Mouse (Mus musculus) granulocyte monocyte progenitor cell, adult 5-6 weeks (primary cell): ENCODE data around the gene Ruvbl2. TPM values are rescaled to one million over a fixed set of nuclear protein-coding genes. Genes with fewer than 3 reads are reported as not detected.
"Not testable (repeated sequence)": the region's sequence is repeated elsewhere in the genome, so short reads cannot be mapped to it uniquely, and the experiment has no call there.

Source experiments
- ATAC-seq: replicated peaks from 2 replicates; pipeline ENCODE4 v1.8.0; 2016; ENCODE audit warnings: mild to moderate bottlenecking, moderate TSS enrichment, inconsistent platforms; ENCODE audit not compliant: poor library complexity, severe bottlenecking
- total RNA-seq, 2 experiments: library from RNA; stranded (forward) in 1 of 2; stranded (reverse) in 1 of 2; fragments of 200-712, 200-1000 nt in 1 of 2; fragments of >200 nt in 1 of 2; fragmentation: Nextera tagmentation in 1 of 2; gene quantifications; 2 replicates each; pipeline ENCODE4 v1.2.3; 2014 to 2017

Ruvbl2 gene
- total RNA-seq, 2 experiments from 2014 or later: 90.0 to 250 TPM

DNA sequence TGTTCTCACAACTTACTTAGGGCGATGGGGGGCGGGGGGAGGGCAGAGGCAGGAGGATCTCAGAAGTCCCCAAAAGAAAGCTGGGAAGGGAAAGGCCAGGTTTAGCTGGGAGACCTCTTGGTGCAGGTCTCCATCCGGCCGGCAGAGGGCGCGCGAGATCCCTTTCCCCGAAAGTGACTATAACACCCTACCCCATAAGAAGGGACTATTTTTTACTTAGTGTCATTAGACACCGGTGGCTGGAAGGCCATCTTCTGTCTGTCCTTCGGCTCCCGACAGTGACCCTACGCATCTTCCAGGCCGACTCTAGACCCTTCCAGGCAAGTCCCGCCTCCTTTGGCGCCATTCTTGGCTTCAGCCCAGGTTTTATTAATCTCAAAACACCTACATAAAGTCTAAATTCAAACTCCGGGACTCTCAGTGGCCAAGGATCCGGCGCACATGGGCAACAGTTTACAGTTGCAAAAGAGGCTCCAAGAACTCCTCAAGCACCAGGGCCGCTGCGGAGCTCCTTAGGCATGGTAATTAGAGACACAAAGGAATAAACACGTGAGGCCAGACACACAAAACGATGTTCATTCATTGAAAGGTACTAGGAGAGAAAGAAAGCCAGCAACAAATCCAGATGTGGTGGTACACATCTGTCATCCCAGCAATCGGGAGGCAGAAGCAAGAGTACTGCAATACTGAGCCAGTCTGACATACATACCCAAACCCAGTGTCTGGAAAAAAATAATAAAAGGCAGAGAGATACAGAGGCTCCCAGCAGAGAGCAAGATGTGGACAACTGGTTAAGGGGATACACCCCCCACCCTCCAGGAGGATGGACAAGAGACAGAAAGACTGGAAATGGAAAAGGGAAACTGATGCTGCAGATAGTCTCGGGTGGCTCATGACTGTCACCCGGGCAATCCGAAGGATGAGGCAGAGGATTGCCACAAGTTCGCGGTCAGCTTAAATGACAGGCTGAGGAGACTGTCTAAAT lies 32.5 kb downstream of the Ruvbl2 start, which contains the start of gene Kcna7:
TSS of gene Kcna7 (plus strand) at position 563 of the 985 bp plus-strand sequence.
- peak; percentile 63 for ATAC-seq

DNA sequence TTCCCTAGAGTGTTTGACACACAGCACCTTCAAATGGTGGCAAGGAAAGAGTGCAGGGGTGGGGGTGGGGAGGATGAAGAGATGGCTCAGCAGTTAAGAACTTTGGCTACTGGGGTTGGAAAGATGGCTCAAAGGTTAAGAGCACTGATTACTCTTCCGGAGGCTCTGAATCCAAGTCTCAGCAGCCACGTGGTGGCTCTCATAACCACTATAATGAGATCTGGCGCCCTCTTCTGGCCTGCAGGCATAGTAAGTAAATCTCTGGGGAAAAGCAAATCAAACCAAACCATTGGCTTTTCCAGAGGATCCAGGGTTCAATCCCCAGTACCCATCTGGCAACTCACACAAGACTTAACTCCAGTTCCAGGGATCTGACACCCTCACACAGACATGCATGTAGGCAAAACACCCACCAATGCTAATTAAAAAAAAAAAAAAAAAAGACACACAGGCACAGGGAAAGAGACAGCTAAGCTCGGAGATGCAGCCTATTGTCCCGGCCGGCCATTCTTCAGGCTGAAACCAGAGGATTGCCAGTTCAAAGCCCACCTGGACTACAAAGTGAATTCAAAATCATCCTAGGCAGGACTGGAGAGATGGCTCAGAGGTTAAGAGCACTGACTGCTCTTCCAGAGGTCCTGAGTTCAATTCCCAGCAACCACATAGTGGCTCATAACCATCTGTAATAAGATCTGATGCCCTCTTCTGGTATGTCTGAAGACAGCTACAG lies 34.2 kb downstream of the Ruvbl2 start:
- ATAC-seq: peak; percentile 63

DNA sequence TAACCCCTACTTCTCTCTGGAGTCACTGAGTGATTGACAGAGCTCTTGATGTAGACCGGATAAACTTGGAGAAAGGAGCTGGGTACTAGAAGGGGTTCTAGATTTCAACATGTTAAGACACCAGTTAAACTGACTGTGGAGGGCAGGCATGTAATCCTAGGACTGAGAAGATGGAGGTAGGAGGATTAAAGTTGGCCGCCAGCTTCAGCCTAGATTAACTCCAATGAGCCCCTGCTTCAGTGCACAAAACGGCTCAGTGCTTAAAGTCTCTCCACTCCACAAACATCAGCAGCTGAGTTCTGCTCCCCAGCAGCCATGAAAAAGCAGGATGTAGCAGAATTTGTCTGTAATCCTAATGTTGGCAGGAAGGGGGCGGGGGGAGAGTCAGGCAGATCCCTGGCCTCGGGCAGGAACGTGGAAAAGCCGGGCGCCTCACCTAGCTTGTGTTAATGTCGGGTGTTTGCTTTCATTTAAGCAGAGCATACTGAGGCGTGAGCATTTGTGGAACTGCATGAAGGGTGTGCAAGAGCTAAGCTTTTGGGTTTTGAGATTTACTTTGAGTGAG lies 36.3 kb downstream of the Ruvbl2 start:
- ATAC-seq: no peak

DNA sequence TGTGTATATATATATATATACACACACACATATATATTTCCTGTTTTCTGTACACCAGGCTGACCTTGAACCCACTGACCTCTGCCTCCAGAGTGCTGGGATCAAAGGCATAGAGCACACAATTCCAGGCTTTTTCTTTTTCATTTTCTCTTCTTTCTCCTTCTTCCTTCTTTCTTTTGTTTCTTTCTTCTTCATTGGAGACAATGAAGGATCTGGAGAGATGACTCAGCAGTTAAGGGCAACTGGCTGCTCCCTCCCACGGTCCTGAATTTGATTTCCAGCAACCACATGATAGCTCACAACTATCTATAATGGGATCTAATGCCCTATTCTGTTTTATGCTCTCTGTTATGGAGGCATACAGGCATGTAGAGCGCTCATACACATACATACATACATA lies 41.1 kb downstream of the Ruvbl2 start:
- no peak for ATAC-seq

DNA sequence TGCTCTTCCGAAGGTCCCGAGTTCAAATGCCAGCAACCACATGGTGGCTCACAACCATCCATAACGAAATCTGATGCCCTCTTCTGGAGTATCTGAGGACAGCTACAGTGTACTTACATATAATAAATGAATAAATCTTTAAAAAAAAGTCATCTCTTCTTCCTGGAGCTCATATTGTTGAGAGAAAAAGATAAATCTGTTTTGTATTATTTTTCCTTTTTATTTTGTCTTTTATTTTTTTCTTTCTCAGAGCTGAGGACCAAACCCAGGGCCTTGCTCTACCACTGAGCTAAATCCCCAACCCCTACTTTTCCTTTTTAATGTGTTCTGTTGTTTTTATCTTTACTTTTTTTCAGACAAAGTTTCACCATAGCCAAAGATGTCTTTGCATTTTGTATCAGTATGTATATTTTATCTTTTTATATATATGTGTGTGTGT lies 41.5 kb downstream of the Ruvbl2 start:
- ATAC-seq: not testable (repeated sequence)

DNA sequence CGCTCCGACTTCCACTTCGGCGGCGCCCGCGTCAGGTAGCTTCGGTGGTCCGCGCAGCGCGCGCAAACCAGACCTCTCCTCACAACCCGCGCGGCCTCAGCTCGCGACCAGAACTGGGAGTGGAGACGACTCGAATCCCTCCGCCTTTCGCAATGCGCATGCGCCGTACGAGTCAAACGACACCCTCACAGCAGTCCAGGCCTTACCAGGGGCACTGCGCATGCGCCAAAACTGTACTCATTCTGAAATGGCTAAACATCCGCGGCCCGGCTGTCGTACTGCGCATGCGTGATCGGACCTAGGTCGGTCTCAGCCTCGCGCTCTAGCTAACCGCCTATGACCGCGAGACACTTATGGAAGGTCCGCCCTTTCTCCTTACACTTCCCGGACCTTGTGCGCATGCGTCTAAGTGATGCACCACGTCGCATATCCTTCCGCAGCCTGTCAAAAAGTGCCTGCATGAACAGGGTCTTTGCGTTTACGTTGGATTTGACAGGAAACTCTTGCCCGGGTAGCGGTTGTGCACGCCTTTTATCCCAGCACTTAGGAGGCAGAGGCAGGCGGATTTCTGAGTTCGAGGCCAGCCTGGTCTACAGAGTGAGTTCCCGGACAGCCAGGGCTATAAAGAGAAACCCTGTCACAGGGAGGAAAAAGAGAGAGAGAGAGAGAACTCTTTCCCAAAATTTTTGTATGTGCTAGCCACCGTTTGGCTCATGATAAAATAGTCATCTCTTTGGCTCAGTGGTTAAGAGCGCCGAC lies 42.1 kb downstream of the Ruvbl2 start, which contains the start of gene Snrnp70:
TSS of gene Snrnp70 (minus strand) at position 165 of the 759 bp plus-strand sequence.
- peak; percentile 92 for ATAC-seq

DNA sequence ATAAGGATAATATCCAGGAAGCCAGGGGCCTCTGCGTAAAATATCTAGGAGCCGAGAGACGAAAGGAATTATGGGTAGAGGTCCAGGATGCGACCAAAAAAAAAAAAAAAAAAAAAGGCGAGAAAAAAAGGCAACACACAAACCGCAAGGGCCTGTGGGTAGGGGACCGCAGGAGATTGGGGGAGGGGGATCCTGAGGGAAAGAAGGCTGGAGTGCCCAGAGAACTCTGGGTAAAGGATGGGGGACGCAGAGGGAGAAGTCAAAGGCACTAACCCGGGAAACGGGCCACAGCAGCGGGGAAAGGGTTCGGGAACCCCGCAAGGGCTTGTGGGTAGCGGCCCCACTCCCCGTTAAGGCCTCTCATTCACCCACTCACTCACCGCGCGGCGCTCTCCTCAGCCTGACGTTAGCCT lies 42.8 kb downstream of the Ruvbl2 start:
- ATAC-seq: peak; percentile 61

DNA sequence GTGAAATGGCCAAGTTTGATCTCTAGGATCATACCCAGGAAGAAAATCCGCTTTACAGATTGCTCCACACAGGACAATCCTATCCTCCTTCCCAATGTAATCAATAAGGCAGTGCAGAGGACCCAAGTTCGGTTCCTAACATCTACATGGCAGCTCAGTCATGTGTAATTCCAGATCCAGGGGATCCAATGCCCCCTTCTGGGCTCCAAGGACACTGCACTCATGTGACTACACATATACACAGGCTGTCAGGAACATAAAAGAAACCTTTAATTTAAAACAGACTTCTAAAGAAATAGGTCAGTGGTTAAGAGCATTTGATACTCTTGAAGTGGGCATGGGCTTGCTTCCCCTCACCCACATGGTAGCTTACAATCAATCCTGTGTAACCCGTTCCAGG lies 51.8 kb downstream of the Ruvbl2 start:
- no peak for ATAC-seq

DNA sequence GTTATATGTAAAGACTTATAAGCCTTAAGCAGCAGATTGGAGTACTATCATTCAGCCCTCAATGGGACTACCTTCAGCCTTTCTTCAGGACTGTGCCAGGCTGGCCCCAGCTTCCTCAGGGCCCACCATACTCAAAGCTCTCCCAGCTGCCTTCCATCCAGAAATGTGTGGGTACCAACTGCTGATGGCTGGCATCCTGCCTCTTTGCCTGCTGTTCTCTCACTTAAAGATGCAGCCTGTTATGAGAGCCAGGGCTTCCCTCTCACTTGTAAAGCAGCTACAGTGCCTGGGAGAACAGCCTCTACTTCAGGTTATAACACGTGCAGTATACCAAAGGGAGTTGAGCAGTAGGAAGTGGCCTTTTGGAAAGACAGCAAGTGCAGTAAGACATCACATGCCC lies 61.8 kb downstream of the Ruvbl2 start:
- ATAC-seq: no peak

DNA sequence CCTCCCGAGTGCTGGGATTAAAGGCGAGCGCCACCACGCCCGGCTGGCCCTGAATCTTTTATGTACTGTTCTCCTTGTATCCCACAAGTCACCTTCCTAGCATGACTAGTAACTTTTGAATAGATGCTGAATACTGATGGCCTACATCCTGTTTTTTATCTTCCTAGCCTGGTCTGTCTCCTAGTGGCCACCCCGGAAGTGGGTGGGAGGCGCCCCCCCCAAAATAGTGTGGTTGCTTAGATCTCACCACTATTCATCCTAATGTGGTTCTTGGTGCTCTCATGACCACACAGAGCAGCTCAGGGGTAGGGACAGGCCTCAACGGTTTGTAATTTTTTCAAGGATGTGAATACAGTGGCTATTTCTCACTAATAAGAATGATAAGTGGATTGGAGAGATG lies 63.3 kb downstream of the Ruvbl2 start:
- ATAC-seq: no peak

DNA sequence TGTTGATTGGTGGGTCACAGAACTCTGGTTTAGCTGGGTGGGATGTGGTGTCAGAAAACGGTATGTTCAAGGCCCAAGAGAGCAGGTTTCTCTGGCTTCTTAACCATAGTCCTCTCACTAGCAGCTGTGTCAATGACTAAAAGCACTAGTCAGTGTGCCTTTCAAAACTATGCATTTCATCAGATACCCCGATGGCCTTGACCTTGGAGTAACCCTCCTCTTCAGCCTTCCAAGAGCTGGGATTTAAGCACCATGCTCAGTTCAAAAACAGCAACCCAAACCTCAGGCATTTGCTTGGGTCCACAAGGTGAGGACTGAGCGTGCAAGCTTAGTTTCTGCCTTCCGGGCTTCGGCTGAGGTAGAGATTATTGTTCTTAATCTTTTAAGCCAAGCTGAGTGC lies 65.5 kb downstream of the Ruvbl2 start:
- no peak for ATAC-seq

Other genes with a start within 250 kb of the Ruvbl2 start
Only the 30 nearest of the 32 such genes appear.
- gene Dkkl1, start 225.9 kb downstream of the Ruvbl2 start, total RNA-seq (2014; fragmentation: Nextera tagmentation): 2.3 and 9.5 TPM in 2 replicates
- 0.77 TPM in 1 of 2 replicates, not detected in the other for gene Dkkl1, start 225.9 kb downstream of the Ruvbl2 start, total RNA-seq (2017)
- gene Tead2, start 222.3 kb downstream of the Ruvbl2 start, total RNA-seq (2014; fragmentation: Nextera tagmentation): 0.62 TPM in 1 of 2 replicates, not detected in the other
- gene Tead2, start 222.3 kb downstream of the Ruvbl2 start, total RNA-seq (2017): not detected in 2 replicates
- gene Cd37, start 199.0 kb downstream of the Ruvbl2 start, total RNA-seq (2014; fragmentation: Nextera tagmentation): 104 and 177 TPM in 2 replicates
- gene Cd37, start 199.0 kb downstream of the Ruvbl2 start, total RNA-seq (2017): 59.5 and 69.2 TPM in 2 replicates
- not detected in 2 replicates for gene Slc6a16, start 197.0 kb downstream of the Ruvbl2 start, total RNA-seq (2014; fragmentation: Nextera tagmentation)
- gene Slc6a16, start 197.0 kb downstream of the Ruvbl2 start, total RNA-seq (2017): not detected in 2 replicates
- not detected in 2 replicates for gene Slc6a21, start 160.6 kb downstream of the Ruvbl2 start, total RNA-seq (2014; fragmentation: Nextera tagmentation)
- not detected in 2 replicates for gene Slc6a21, start 160.6 kb downstream of the Ruvbl2 start, total RNA-seq (2017)
- 5.4 and 6.3 TPM in 2 replicates for gene Trpm4, start 104.3 kb downstream of the Ruvbl2 start, total RNA-seq (2014; fragmentation: Nextera tagmentation)
- 2.4 and 3.9 TPM in 2 replicates for gene Trpm4, start 104.3 kb downstream of the Ruvbl2 start, total RNA-seq (2017)
- not detected in 2 replicates for gene Hrc, start 102.8 kb downstream of the Ruvbl2 start, total RNA-seq (2014; fragmentation: Nextera tagmentation)
- gene Hrc, start 102.8 kb downstream of the Ruvbl2 start, total RNA-seq (2017): not detected in 2 replicates
- 1.2 TPM in 1 of 2 replicates, not detected in the other for gene Ppfia3, start 71.1 kb downstream of the Ruvbl2 start, total RNA-seq (2014; fragmentation: Nextera tagmentation)
- not detected in 2 replicates for gene Ppfia3, start 71.1 kb downstream of the Ruvbl2 start, total RNA-seq (2017)
- gene Lin7b, start 67.5 kb downstream of the Ruvbl2 start, total RNA-seq (2014; fragmentation: Nextera tagmentation): not detected in 2 replicates
- gene Lin7b, start 67.5 kb downstream of the Ruvbl2 start, total RNA-seq (2017): 1.9 TPM in 1 of 2 replicates, not detected in the other
- 259 and 270 TPM in 2 replicates for gene Snrnp70, start 42.4 kb downstream of the Ruvbl2 start, total RNA-seq (2014; fragmentation: Nextera tagmentation)
- 374 and 382 TPM in 2 replicates for gene Snrnp70, start 42.4 kb downstream of the Ruvbl2 start, total RNA-seq (2017)
- gene Kcna7, start 32.4 kb downstream of the Ruvbl2 start, total RNA-seq (2014; fragmentation: Nextera tagmentation): not detected in 2 replicates
- gene Kcna7, start 32.4 kb downstream of the Ruvbl2 start, total RNA-seq (2017): not detected in 2 replicates
- gene Ntf5, start 24.4 kb downstream of the Ruvbl2 start, total RNA-seq (2014; fragmentation: Nextera tagmentation): not detected in 2 replicates
- not detected in 2 replicates for gene Ntf5, start 24.4 kb downstream of the Ruvbl2 start, total RNA-seq (2017)
- not detected in 2 replicates for gene Lhb, start 17.3 kb downstream of the Ruvbl2 start, total RNA-seq (2014; fragmentation: Nextera tagmentation)
- gene Lhb, start 17.3 kb downstream of the Ruvbl2 start, total RNA-seq (2017): not detected in 2 replicates
- 27.1 and 32.4 TPM in 2 replicates for gene Gys1, start 3.3 kb downstream of the Ruvbl2 start, total RNA-seq (2014; fragmentation: Nextera tagmentation)
- gene Gys1, start 3.3 kb downstream of the Ruvbl2 start, total RNA-seq (2017): 20.3 and 21.3 TPM in 2 replicates
- 1,113 and 1,886 TPM in 2 replicates for gene Ftl1, start 21.8 kb upstream of the Ruvbl2 start, total RNA-seq (2014; fragmentation: Nextera tagmentation)
- 1,040 and 1,064 TPM in 2 replicates for gene Ftl1, start 21.8 kb upstream of the Ruvbl2 start, total RNA-seq (2017)
- 39.3 and 51.9 TPM in 2 replicates for gene Bax, start 28.8 kb upstream of the Ruvbl2 start, total RNA-seq (2014; fragmentation: Nextera tagmentation)
- gene Bax, start 28.8 kb upstream of the Ruvbl2 start, total RNA-seq (2017): 28.7 and 34.2 TPM in 2 replicates
- not detected in 2 replicates for gene Tulp2, start 43.8 kb upstream of the Ruvbl2 start, total RNA-seq (2014; fragmentation: Nextera tagmentation)
- gene Tulp2, start 43.8 kb upstream of the Ruvbl2 start, total RNA-seq (2017): not detected in 2 replicates
- gene Gm45808, start 48.7 kb upstream of the Ruvbl2 start, total RNA-seq (2014; fragmentation: Nextera tagmentation): not detected in 2 replicates
- not detected in 2 replicates for gene Gm45808, start 48.7 kb upstream of the Ruvbl2 start, total RNA-seq (2017)
- gene Dhdh, start 50.7 kb upstream of the Ruvbl2 start, total RNA-seq (2014; fragmentation: Nextera tagmentation): 29.3 and 31.1 TPM in 2 replicates
- gene Dhdh, start 50.7 kb upstream of the Ruvbl2 start, total RNA-seq (2017): 18.4 and 20.2 TPM in 2 replicates
- gene Nucb1, start 72.3 kb upstream of the Ruvbl2 start, total RNA-seq (2014; fragmentation: Nextera tagmentation): 184 and 207 TPM in 2 replicates
- 316 and 398 TPM in 2 replicates for gene Nucb1, start 72.3 kb upstream of the Ruvbl2 start, total RNA-seq (2017)
- gene Ppp1r15a, start 88.2 kb upstream of the Ruvbl2 start, total RNA-seq (2014; fragmentation: Nextera tagmentation): 8.3 and 22.1 TPM in 2 replicates
- 51.1 and 54.9 TPM in 2 replicates for gene Ppp1r15a, start 88.2 kb upstream of the Ruvbl2 start, total RNA-seq (2017)
- not detected in 2 replicates for gene Plekha4, start 88.2 kb upstream of the Ruvbl2 start, total RNA-seq (2014; fragmentation: Nextera tagmentation)
- gene Plekha4, start 88.2 kb upstream of the Ruvbl2 start, total RNA-seq (2017): 0.26 TPM in 1 of 2 replicates, not detected in the other
- 4.4 TPM in 1 of 2 replicates, not detected in the other for gene Hsd17b14, start 116.8 kb upstream of the Ruvbl2 start, total RNA-seq (2014; fragmentation: Nextera tagmentation)
- gene Hsd17b14, start 116.8 kb upstream of the Ruvbl2 start, total RNA-seq (2017): 0.26 and 0.41 TPM in 2 replicates
- 69.1 and 81.6 TPM in 2 replicates for gene Bcat2, start 132.1 kb upstream of the Ruvbl2 start, total RNA-seq (2014; fragmentation: Nextera tagmentation)
- 38.9 and 42.7 TPM in 2 replicates for gene Bcat2, start 132.1 kb upstream of the Ruvbl2 start, total RNA-seq (2017)
- gene Fgf21, start 177.4 kb upstream of the Ruvbl2 start, total RNA-seq (2014; fragmentation: Nextera tagmentation): not detected in 2 replicates
- not detected in 2 replicates for gene Fgf21, start 177.4 kb upstream of the Ruvbl2 start, total RNA-seq (2017)
- gene Fut1, start 179.2 kb upstream of the Ruvbl2 start, total RNA-seq (2014; fragmentation: Nextera tagmentation): not detected in 2 replicates
- not detected in 2 replicates for gene Fut1, start 179.2 kb upstream of the Ruvbl2 start, total RNA-seq (2017)
- not detected in 2 replicates for gene Izumo1, start 183.7 kb upstream of the Ruvbl2 start, total RNA-seq (2014; fragmentation: Nextera tagmentation)
- 0.34 TPM in 1 of 2 replicates, not detected in the other for gene Izumo1, start 183.7 kb upstream of the Ruvbl2 start, total RNA-seq (2017)
- gene Rasip1, start 189.4 kb upstream of the Ruvbl2 start, total RNA-seq (2014; fragmentation: Nextera tagmentation): 0.15 TPM in 1 of 2 replicates, not detected in the other
- gene Rasip1, start 189.4 kb upstream of the Ruvbl2 start, total RNA-seq (2017): 0.93 TPM in 1 of 2 replicates, not detected in the other
- not detected in 2 replicates for gene Mamstr, start 201.9 kb upstream of the Ruvbl2 start, total RNA-seq (2014; fragmentation: Nextera tagmentation)
- 0.36 TPM in 1 of 2 replicates, not detected in the other for gene Mamstr, start 201.9 kb upstream of the Ruvbl2 start, total RNA-seq (2017)
- gene Fut2, start 228.3 kb upstream of the Ruvbl2 start, total RNA-seq (2014; fragmentation: Nextera tagmentation): 0.24 TPM in 1 of 2 replicates, not detected in the other
- not detected in 2 replicates for gene Fut2, start 228.3 kb upstream of the Ruvbl2 start, total RNA-seq (2017)